Mouse (Mus musculus) regulatory T cell (primary cell): ENCODE measurements around the gene Sdk2.

Experiments used
- in situ Hi-C: fragments of 300-600 bp; cut with MboI, MseI; formaldehyde crosslinking; loops from one replicate; pipeline ENCODE4 v1.15.1; 2025; ENCODE audit warnings: high pct_unique_total_duplicates

Sdk2 gene

DNA sequence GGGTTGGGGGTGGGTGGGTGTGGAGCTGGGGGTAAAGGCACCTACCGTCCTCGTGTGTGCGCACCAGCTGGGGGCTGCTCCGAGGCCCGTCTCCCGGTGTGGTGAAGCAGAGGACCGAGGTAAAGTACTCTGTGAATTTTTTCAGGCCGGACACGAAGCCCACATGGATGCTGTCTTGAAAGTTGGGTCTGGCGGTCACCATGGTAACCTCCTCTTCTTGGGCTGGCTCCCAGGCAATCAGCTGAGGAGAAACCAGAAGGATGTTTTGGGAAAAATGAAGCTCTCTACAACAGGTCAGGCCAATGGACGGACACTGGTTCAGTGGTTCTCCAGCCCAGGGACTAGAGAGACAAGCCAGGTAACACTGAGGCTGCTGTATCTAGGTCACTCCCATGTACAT is 224.0 kb downstream of the Sdk2 start:
- in situ Hi-C loops = no loop called here

DNA sequence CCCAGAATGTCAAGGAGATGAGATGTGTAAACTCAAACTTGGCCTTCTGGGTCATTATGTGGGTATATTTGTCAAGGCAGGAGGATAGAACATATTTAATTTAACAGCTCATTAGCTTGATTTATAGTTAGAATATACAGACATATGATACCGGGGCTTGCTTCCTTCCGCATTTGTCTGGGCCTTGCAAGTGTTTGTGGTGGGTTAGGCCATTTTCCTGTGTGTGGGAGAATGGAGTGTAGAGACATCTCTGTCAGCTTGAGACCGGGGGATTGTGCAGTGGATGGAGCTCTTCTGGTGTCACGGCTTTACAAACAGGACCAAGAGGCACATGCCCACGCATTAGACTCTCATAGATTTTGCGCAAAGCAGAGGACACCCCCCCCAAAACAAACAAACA is 235.2 kb downstream of the Sdk2 start:
- in situ Hi-C loops = no loop called here

DNA sequence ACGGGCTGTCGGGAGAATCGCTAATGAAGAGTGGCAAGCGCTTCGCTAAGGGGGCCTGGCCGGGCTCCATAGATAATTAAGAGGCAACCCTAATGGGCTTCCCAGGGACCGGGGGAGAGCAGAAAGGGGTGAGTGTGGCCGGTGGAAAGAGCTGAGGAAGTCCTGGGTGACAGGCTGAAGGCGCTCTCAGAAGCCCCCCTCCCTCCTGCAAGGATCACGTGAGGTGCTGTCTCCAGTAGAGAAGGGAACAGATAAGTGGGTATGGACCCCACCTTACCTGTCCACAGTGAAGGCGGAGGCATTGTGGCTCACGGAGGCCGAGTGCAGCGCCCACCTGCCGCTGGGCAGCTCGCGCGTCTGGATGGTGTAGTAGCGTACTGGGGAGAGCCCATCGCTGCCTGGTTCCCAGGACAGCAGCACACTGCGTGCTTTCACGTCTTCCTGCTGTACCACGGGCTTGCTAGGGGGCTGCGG is 238.7 kb downstream of the Sdk2 start:
- in situ Hi-C loops = loop anchor here (10.0 kb wide), 1 partner anchor 403 kb away; no protein-coding TSS in a partner anchor

DNA sequence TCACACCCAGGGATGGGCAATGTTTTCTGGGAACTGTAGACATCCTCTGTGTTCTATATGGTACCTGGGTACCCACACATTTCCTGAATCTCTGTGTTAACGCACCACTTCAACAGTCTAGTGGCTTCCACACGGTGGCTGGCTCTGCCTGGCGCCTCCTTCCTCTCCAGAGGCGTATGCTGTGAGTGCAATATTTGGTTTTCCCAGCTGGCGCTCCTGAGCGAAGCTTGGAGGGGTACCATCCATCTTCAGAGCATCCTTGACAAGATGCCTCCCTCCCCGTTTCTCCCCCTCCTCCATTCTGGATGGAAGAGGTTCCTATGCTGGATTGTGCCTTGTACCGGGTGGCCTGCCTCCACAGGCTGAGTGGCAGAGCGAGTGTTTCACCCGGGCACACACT is 246.8 kb downstream of the Sdk2 start:
- in situ Hi-C loops = loop anchor here (10.0 kb wide), 1 partner anchor 395 kb away; no protein-coding TSS in a partner anchor

DNA sequence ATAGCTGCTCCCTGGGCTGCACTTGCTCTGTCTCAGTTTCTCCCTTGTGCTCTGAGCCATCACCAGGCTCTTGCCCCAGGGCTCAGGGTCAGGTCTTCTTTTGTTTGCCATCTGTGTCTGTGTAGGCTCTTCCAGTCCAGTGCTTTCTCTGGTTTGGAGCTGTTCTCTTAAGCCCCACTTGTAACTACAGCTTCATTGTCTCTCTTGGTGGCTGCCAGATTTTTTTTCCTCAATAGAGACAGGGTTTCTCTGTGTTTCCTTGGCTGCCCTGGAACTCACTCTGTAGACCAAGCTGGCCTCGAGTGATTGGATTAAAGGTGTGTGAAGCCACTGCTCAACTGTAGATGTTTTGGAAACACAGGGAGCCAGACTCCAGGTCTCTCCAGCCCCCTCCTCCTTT is 247.8 kb downstream of the Sdk2 start:
- in situ Hi-C loops = no loop called here

DNA sequence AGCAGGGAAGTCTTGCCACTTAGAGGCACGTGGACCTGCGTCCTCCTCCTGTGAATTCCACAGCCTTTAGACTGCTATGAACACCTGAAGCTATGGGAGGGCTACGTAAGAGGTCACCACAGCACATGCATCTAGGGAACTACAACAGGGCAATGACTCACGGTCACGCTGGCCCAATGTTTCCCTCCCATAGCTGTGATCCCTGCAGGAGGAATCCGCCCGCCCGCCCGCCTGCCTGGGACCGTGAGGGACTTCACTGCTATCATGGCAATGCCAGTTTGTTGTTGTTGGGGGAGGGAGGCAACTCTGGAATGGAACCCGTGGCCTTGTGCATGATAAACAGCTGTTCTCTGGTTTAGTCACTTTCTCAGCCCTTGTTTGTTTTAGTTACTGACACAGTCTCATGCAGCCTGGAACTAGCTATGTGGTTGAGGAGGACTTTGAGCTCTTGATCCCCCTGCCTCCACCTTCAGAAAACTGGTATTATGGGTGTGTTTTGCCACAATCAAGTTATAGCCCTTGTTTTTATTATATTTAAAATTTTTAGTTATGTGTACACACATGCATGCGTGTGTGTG is 249.8 kb downstream of the Sdk2 start:
- in situ Hi-C loops = no loop called here

DNA sequence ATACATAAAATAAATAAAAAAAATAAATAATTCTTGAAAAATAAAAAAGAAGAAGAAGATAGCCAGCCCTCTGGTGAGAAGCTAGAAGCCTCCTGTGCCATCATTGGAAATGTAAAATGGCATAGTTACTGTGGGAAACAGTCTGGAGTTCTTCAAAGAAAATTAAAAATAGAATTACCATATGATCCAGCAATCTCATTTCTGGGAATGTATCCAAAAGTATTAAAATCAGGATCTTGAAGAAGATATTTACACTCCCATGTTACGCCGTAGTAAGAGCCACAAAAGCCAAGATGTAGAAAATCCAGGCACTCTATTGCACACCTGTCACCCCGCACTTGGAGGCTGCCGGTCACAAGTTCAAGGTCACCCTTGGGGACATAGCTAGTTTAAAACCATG is 250.4 kb downstream of the Sdk2 start:
- in situ Hi-C loops = no loop called here

DNA sequence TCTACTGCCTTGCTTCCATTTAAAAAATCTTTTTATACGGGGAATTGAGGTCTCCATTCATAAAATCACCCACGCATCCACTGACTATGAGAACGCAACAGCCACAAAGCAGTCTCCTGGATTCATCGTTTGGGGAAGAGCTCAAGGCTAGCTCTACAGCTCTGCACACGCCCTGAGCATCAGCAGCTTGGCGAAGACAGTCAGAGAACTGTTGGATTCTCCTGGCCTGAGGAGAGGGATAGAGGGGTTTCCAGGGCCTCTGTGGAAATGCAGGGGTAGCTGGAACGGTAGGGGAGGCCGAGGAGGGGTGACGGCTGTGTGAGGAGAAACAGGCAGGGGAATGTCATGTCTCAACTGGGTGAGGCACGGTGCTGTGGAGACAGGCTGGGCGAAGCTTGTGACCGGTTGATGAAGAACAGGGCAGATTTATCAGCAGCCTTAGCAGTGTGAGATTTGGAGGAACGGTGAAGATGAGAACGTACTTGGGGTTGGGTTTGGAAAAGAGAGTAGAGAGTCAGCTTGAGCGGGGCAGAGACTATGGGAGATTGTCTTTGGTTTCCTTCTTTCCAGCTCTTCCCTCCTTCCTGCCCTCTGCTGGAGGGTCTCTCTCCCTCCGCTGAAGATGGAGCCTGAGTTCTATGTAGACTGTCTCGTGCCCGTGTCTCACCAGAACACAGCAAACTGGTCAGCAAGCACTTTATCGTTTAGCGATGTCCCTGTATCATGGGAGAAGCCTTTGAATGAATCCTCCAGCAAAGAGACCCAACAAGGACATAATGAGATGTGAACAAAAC is 255.1 kb downstream of the Sdk2 start:
- in situ Hi-C loops = loop anchor here (5.0 kb wide), 2 partner anchors 64 to 109 kb away; no protein-coding TSS in a partner anchor

DNA sequence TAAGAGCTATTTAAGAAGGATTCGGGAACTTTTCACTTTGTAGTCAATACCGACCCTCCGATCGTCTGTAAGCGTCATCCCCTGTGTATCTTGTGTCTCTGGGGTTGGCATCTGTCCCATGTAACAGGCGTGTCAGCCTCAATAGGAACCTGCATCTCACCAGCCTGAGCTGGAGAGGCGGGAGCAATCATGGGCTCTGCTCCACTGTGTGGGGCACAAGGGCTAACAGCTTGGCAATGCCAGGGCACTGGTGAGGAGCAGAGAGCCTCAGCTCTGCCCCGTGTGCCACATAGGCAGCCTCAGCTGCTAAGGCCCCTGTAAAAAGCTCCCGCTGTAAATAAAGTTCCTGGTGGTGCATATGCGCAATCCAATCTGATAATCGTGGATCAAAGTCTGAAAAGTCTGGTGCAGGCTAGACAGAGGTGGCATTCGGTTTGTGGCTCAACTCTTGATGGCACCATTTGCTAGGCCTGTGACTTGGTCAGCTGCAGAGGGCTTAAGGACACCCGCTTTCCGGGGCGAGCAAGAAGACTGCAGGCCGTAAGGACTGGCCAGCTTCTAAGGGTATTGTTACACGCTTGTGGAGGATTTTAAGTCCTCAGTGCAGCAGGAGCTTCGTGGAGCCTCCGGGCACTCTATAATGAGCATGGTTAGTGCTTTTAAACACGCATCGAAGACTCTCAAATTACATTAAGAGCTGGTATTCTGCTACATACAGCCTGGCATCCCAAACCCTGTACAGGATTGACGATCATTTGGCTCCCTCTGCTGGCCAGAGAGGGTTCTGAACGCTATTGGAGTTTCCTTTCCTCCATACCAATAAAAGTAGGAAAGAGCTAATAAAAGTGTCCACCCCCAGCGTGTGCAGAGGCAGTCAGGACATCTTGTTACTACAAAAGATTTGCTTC is 256.0 kb downstream of the Sdk2 start:
- in situ Hi-C loops = loop anchor here (5.0 kb wide), 2 partner anchors 64 to 109 kb away; no protein-coding TSS in a partner anchor

DNA sequence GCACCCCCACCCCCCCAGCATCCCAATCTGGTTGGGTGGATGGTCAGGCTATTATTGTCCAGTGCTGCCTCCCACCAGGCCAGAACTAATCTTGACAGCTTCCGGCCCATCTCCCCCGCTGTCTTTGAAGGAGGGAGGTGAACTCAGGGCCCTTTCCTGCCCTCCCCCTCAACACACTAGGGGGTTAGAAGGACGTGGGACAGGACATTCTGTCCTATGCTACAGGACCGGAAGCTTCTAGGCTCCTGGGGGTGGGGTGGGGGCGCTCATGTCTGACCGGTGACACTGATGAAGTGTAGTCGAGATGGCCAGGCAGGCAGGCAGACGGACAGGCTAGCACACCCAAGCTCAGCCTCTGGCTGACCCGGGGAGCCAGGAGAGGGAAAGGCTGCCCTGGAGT is 259.8 kb downstream of the Sdk2 start:
- in situ Hi-C loops = no loop called here

DNA sequence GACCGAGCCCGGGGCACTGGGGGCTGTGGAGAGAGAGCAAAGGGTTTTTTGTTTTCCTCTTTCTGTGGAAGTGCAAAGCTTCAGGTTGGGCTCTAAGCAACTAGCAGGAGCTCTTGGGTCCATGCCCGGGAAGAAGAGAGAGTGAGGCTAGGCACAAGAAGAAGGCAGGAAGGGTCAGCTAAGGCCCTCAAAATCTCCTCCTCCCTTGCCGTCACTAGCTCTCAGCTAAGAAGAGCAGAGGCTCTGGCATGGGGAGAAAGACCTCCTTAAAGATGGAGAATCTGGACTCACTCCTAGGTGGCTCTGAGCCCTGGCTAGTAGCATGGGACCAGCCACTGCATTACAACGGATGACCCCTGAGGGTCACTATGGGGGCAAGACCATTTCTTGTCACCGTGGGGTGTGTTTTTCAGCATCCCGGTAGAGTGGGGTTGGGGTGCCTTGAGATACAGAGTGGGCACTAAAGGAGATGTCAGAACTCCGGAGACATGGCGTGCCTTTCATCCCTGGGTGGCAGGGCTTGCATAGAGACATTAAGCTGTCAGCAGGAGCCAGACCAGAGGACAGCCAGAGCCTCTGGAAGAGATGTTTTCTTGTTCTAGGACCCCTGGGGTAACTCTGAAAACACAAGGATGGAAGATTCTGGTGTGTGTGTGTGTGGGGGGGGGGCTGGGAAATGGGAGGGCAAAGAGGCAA is 260.3 kb downstream of the Sdk2 start:
- in situ Hi-C loops = no loop called here

DNA sequence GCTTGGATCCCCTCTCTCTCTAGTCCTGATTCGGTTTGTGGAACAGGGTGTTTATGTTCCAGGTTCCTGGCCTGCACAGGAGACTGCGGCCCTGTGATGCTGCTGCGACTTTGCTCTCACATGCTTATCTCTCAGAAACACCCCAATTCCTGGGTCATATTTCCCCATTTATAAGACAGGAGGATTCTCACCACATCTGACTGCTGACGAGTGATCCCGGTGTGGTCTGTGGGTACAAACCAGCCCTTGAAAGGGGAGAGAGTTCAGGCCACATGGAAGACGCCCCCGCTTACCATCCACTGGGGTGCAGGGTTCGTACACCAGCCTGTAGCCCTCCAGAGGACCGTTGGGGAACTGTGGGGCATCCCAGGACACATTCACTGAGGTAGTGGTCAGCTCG is 260.9 kb downstream of the Sdk2 start:
- in situ Hi-C loops = no loop called here

DNA sequence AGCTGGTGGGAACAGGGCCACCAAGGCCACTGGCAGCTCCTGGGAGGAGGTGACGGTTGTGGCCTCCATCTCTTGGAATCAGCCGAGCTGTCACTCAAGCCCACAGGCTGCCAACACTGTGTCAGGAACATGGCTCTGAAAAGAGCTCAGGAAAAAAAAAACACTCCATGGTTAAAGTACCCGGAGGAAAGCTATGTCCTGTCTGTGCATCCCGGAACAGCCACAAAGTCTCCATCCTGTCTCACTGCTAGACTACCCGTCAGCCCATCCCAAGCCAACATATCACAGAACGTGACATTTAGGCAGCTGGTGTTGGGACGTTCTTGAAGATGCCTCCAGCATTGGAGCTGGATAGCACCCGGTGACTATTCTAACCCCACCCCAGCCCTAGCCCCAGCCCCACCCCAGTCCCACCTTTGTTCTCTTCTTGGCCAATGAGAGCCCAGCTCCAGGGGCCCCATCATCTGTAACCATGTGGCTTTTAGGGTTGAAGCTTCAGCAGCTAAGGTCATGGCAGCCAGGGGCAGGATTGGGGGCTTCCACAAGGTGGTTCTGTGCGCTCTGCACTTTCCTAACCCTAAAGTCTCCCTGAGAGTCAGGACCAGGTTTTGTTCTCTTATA is 263.4 kb downstream of the Sdk2 start:
- in situ Hi-C loops = no loop called here

DNA sequence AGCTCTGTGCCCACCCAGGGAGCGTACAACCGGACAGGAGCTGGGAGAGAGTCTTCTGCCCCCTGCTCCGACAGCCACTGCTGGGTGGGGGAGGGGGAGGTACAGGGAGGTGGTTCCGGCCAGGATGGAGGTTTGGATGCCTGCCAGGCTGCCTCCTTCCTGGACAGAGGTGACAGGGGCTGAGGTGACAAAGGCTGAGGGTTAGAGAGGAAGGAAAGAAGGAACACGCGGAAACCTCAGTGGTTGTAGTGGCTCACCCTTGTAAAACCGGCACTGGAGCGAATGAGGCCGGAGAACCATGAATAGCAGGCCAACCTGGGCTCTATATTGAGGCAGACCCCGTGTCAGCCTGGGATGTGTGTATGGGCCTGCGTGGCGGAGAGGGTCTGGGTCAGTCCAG is 264.4 kb downstream of the Sdk2 start:
- in situ Hi-C loops = no loop called here

DNA sequence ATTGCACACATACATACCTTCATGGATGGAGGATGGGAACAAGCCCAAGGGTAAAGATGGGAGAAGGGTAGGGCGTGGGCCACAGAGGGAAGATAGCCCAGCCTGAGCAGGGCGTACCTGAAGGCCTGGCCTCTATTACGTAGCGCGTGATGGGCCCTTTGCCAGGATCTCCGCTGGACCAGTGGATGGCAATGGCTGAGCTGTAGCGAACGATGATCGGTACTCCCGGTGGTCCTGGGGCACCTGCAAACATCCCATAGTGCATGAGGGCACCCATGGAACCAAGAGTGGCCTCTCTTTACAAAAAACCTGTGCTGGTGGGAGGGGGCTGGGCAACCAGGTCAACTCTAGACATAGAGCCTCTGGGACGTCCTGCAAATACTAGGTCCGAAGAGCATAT is 266.8 kb downstream of the Sdk2 start:
- in situ Hi-C loops = no loop called here

DNA sequence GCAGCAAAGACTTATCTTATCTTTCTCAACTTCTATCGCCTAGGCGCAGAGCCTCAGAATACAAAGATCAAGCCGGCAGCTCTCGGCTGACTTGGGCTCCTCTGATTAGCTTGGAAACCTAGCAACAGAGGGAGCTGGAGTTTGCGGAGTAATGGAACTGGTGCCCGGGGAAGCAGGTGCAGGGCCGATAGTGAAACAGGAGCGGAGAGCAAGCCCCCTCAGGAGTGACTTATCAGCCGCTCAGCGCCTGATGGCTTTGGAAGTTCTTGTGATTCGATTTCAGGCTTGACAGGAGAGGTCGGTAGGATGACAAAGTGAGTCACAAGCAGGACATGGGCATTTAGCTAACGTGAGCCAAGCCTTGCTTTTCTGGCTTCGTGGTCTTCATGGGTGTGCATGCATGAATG is 267.8 kb downstream of the Sdk2 start:
- in situ Hi-C loops = no loop called here

DNA sequence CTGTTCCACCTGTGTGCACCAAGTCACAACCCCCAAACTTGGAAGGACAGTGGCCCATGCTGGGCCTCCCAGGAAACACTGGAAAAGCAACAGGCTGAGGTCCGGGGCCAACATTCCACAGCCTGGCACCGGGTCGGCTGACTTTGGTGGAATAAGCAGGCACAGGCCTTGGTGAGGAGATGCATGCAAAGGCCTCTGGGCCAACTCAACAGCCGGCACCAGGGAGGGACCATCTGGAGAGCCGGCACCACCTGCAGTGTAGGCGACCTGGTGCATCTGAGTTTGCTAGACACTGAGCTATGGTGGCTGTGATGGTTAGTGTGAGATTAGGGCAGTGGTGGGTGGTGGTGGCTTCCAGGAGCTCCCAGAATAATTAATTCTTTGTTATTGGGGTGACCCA is 268.8 kb downstream of the Sdk2 start:
- in situ Hi-C loops = no loop called here

DNA sequence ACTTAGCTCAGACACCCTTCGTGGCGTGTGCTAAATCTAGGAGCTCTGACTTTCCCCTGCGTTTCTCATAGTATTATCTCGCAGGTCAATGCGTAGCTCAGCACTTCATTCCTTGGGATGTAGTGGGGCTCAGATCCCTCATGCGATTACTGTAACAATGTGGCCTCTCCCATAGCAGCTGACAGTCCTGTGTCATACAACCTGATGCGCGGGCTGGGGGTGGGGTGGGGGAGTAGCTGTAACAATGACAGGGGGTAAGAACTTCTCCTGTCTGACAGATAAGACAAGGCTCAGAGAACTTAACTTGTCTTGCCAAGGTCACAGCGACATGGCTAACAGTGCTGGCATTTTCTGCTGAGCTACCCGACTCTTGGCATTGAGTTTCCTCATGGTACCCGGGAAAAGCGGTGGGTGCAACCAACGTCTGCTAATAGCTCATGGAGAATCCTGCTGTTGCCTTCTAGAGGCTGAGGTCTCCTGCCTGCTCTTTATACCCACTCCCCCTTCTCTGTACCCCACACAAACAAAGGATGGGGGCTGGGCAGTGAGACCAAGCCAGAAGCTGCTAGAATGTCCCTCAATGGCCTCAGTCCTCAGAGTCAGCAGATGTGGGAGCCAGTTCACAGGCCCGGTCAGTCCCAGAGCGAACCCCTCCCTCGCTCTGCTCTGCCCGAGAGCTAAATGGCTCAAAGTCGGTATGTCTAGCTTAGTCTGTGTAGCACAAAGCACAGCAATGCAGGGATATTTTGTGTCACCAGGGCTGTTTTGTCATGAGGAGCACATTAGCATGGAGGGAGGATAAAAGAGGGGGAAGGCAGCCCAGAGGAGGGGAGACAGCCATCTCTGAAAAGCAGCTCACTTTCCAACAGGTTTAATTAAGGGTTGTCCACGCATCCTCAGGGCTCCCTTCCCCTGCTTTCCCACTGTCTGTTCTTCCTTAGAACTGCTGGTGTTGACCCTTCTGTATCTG is 269.5 kb downstream of the Sdk2 start:
- in situ Hi-C loops = no loop called here

DNA sequence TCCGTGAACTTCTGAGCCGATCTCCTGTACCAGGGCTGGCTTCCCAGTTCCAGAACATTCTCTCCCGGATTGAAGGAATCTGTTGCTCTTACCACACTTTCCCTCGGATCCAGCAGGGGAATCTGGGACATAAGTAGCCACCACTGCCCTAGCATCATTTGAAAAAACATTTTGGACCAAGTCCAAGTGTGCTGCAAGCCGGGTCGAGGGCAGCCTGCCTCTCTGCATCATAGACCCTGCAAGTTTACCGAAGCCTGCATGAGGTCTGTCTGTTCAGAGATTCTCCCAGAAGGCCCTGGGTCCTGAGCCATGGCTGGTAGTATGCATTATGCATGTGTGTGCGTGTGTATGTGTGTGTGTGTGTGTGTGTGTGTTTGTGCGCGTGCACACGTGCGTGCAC is 271.0 kb downstream of the Sdk2 start:
- in situ Hi-C loops = no loop called here
